Mouse (Mus musculus): ENCODE data around the gene Acss1. TPM values are rescaled to one million over a fixed set of nuclear protein-coding genes. Genes with fewer than 3 reads are reported as not detected.

Acss1 gene
- polyA plus RNA-seq, 1 experiment from 2014 or later = 35.3 TPM

GRCm38 (mm10) chr2:150600263-150600662, 68.0 kb downstream of the Acss1 start:
- Histone ChIP-seq H3K27me3 (replicated peaks; ENCODE audit: control insufficient read depth, insufficient read depth, low read length) (no peaks in the 10 kb centered on the region), H3K4me2 (ENCODE audit: low read depth, low read length) (no peak overlapping the region), H3K9me3 (ENCODE audit: control insufficient read depth, low read length) (no peaks in the 10 kb centered on the region), H3K4me3 (ENCODE audit: low read length) (no peak overlapping the region), H3K4me1 (ENCODE audit: control insufficient read depth, insufficient read depth, low read length) (no peaks in the 10 kb centered on the region), H3K27ac (ENCODE audit: low read length) (no peak overlapping the region), H3K9ac (ENCODE audit: low read depth, low read length) (no peak overlapping the region), H3K36me3 (ENCODE audit: control insufficient read depth, insufficient read depth, low read length) (no peaks in the 10 kb centered on the region)
- ATAC-seq = no peak
- WGBS = 92% methylated on average over 2 of the region's 2 CpGs

DNA sequence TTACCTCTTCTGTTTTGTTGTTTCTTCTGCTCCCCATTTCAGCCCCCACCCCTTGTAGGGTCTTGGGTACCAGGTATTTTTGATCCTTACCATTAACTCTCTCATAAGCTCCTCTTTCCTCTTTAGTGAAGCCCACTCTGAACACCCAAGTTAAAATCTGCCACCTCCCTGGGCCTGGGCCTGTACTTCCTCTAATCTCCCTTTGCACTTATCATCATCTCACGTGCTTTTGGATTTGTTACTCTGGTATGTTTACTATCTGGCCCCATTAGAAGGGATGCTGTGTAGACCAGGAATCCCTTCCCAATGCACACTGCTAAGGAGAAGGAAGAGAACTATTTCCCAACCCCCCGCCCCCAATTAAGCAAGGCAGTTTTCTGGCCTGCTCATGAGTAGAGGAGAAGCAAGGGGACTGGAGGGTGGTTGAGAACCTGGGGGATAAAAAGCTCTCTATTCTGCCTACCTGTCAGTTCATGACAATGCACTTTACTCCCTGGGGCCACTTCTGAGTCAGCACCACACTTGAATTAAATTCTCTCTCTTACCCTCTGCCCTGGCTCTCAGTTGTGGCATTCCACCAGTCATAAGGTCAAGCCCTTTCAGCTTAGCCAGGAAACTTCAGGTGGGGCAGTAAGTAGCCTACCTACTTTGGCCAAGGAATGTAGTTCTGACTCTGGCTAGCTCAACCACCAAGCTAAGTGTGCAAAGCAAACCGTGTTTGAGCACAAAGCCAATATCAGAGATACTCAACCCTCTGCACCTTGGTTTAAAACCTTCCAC, 72.7 kb downstream of the Acss1 start:
- no peak for ATAC-seq
- Histone ChIP-seq H3K27me3 (replicated peaks; ENCODE audit: control insufficient read depth, insufficient read depth, low read length) (no peaks in the 10 kb centered on the region), H3K9ac (ENCODE audit: low read depth, low read length) (no peak overlapping the region), H3K4me1 (ENCODE audit: control insufficient read depth, insufficient read depth, low read length) (no peaks in the 10 kb centered on the region), H3K9me3 (ENCODE audit: control insufficient read depth, low read length) (no peaks in the 10 kb centered on the region), H3K36me3 (ENCODE audit: control insufficient read depth, insufficient read depth, low read length) (peaks cover 6% of the 10 kb centered on the region; the same call in 1 of the 2 replicates), H3K4me3 (ENCODE audit: low read length) (no peak overlapping the region), H3K4me2 (ENCODE audit: low read depth, low read length) (no peak overlapping the region), H3K27ac (ENCODE audit: low read length) (no peak overlapping the region)
- WGBS = 88% methylated on average over 3 of the region's 3 CpGs

GRCm38 (mm10) chr2:150589076-150589475, 79.2 kb downstream of the Acss1 start:
- H3K27me3 ChIP-seq (replicated peaks; ENCODE audit: control insufficient read depth, insufficient read depth, low read length) = no peaks in the 10 kb centered on the region
- no peaks in the 10 kb centered on the region for H3K9me3 ChIP-seq (ENCODE audit: control insufficient read depth, low read length)
- H3K36me3 ChIP-seq (ENCODE audit: control insufficient read depth, insufficient read depth, low read length) = peaks cover 10% of the 10 kb centered on the region; the same call in 1 of the 2 replicates
- no peak overlapping the region for H3K9ac ChIP-seq (ENCODE audit: low read depth, low read length)
- 84% methylated on average over 11 of the region's 11 CpGs for WGBS
- no peak overlapping the region for H3K27ac ChIP-seq (ENCODE audit: low read length)
- no peak for ATAC-seq
- H3K4me1 ChIP-seq (ENCODE audit: control insufficient read depth, insufficient read depth, low read length) = no peaks in the 10 kb centered on the region
- H3K4me2 ChIP-seq (ENCODE audit: low read depth, low read length) = no peak overlapping the region
- H3K4me3 ChIP-seq (ENCODE audit: low read length) = no peak overlapping the region

- no peak for ATAC-seq
- H3K27ac ChIP-seq (ENCODE audit: low read length) = no peak overlapping the region
- WGBS = 67% methylated on average over 1 of the region's 1 CpGs
These were observed 88.7 kb downstream of the Acss1 start for GRCm38 (mm10) chr2:150579628-150580027.

GRCm38 (mm10) chr2:150578603-150579002, 89.7 kb downstream of the Acss1 start:
- no peaks in the 10 kb centered on the region for H3K4me1 ChIP-seq (ENCODE audit: control insufficient read depth, insufficient read depth, low read length)
- no peak overlapping the region for H3K27ac ChIP-seq (ENCODE audit: low read length)
- WGBS = 84% methylated on average over 5 of the region's 5 CpGs
- H3K9ac ChIP-seq (ENCODE audit: low read depth, low read length) = no peak overlapping the region
- H3K9me3 ChIP-seq (ENCODE audit: control insufficient read depth, low read length) = no peaks in the 10 kb centered on the region
- H3K4me3 ChIP-seq (ENCODE audit: low read length) = no peak overlapping the region
- ATAC-seq = no peak
- no peaks in the 10 kb centered on the region for H3K36me3 ChIP-seq (ENCODE audit: control insufficient read depth, insufficient read depth, low read length)
- no peak overlapping the region for H3K4me2 ChIP-seq (ENCODE audit: low read depth, low read length)
- no peaks in the 10 kb centered on the region for H3K27me3 ChIP-seq (replicated peaks; ENCODE audit: control insufficient read depth, insufficient read depth, low read length)

More at GRCm38 (mm10) chr2:150579628-150580027, 88.7 kb downstream of the Acss1 start:
- Histone ChIP-seq H3K27me3 (replicated peaks; ENCODE audit: control insufficient read depth, insufficient read depth, low read length) (no peaks in the 10 kb centered on the region), H3K4me1 (ENCODE audit: control insufficient read depth, insufficient read depth, low read length) (no peaks in the 10 kb centered on the region), H3K4me3 (ENCODE audit: low read length) (no peak overlapping the region), H3K9me3 (ENCODE audit: control insufficient read depth, low read length) (no peaks in the 10 kb centered on the region), H3K36me3 (ENCODE audit: control insufficient read depth, insufficient read depth, low read length) (peaks cover 6% of the 10 kb centered on the region; the same call in 1 of the 2 replicates), H3K9ac (ENCODE audit: low read depth, low read length) (no peak overlapping the region), H3K4me2 (ENCODE audit: low read depth, low read length) (no peak overlapping the region)

GRCm38 (mm10) chr2:150576256-150576655, 92.0 kb downstream of the Acss1 start:
- Histone ChIP-seq H3K9me3 (ENCODE audit: control insufficient read depth, low read length) (no peaks in the 10 kb centered on the region), H3K9ac (ENCODE audit: low read depth, low read length) (no peak overlapping the region), H3K36me3 (ENCODE audit: control insufficient read depth, insufficient read depth, low read length) (no peaks in the 10 kb centered on the region), H3K27ac (ENCODE audit: low read length) (no peak overlapping the region), H3K27me3 (replicated peaks; ENCODE audit: control insufficient read depth, insufficient read depth, low read length) (no peaks in the 10 kb centered on the region), H3K4me1 (ENCODE audit: control insufficient read depth, insufficient read depth, low read length) (no peaks in the 10 kb centered on the region), H3K4me3 (ENCODE audit: low read length) (no peak overlapping the region), H3K4me2 (ENCODE audit: low read depth, low read length) (no peak overlapping the region)
- WGBS = 88% methylated on average over 1 of the region's 1 CpGs
- ATAC-seq = no peak

GRCm38 (mm10) chr2:150572463-150572862, 95.8 kb downstream of the Acss1 start:
- Histone ChIP-seq H3K4me3 (ENCODE audit: low read length) (no peak overlapping the region), H3K4me1 (ENCODE audit: control insufficient read depth, insufficient read depth, low read length) (no peaks in the 10 kb centered on the region), H3K9me3 (ENCODE audit: control insufficient read depth, low read length) (no peaks in the 10 kb centered on the region), H3K9ac (ENCODE audit: low read depth, low read length) (no peak overlapping the region), H3K27ac (ENCODE audit: low read length) (no peak overlapping the region), H3K27me3 (replicated peaks; ENCODE audit: control insufficient read depth, insufficient read depth, low read length) (no peaks in the 10 kb centered on the region), H3K36me3 (ENCODE audit: control insufficient read depth, insufficient read depth, low read length) (no peaks in the 10 kb centered on the region), H3K4me2 (ENCODE audit: low read depth, low read length) (no peak overlapping the region)
- no peak for ATAC-seq
- 86% methylated on average over 3 of the region's 3 CpGs for WGBS

GRCm38 (mm10) chr2:150570761-150571160, 97.5 kb downstream of the Acss1 start:
- Histone ChIP-seq H3K4me1 (ENCODE audit: control insufficient read depth, insufficient read depth, low read length) (no peaks in the 10 kb centered on the region), H3K36me3 (ENCODE audit: control insufficient read depth, insufficient read depth, low read length) (no peaks in the 10 kb centered on the region), H3K9me3 (ENCODE audit: control insufficient read depth, low read length) (no peaks in the 10 kb centered on the region), H3K9ac (ENCODE audit: low read depth, low read length) (no peak overlapping the region), H3K4me2 (ENCODE audit: low read depth, low read length) (no peak overlapping the region), H3K27me3 (replicated peaks; ENCODE audit: control insufficient read depth, insufficient read depth, low read length) (no peaks in the 10 kb centered on the region), H3K4me3 (ENCODE audit: low read length) (no peak overlapping the region), H3K27ac (ENCODE audit: low read length) (no peak overlapping the region)
- ATAC-seq = no peak
- WGBS = 81% methylated on average over 2 of the region's 2 CpGs

- Histone ChIP-seq H3K27ac (ENCODE audit: low read length) (no peak within 1 kb of the TSS), H3K36me3 (ENCODE audit: control insufficient read depth, insufficient read depth, low read length) (no peaks in the 10 kb centered on the region), H3K27me3 (replicated peaks; ENCODE audit: control insufficient read depth, insufficient read depth, low read length) (no peaks in the 10 kb centered on the region), H3K9ac (ENCODE audit: low read depth, low read length) (no peak within 1 kb of the TSS), H3K4me2 (ENCODE audit: low read depth, low read length) (no peak within 1 kb of the TSS), H3K4me1 (ENCODE audit: control insufficient read depth, insufficient read depth, low read length) (no peaks in the 10 kb centered on the region), H3K4me3 (ENCODE audit: low read length) (no peak within 1 kb of the TSS), H3K9me3 (ENCODE audit: control insufficient read depth, low read length) (no peaks in the 10 kb centered on the region)
- ATAC-seq = no peak
- WGBS = 70% methylated on average over 11 of the region's 11 CpGs
These were observed 98.3 kb downstream of the Acss1 start, which contains the start of gene Cst7 for GRCm38 (mm10) chr2:150569847-150570590. Gene Cst7 (plus strand): TSS chr2:150570415.

All from intestine, embryonic 16.5 days (tissue).